Mouse (Mus musculus) neural tube, embryonic 15.5 days (tissue): ENCODE data around the gene Cd72. TPM values are rescaled to one million over a fixed set of nuclear protein-coding genes. Genes with fewer than 3 reads are reported as not detected.

ENCODE experiments used
- ATAC-seq: fragments of 200-750 bp; cut with Nextera tagmentation; 2 replicates; pipeline ENCODE4 v1.8.0; 2017; ENCODE audit warnings: mild to moderate bottlenecking, moderate TSS enrichment, moderate library complexity; ENCODE audit not compliant: low FRiP score
- H3K27ac ChIP-seq: fragments of 300-500 bp; sonication (generic); replicated peaks from 2 replicates; pipeline ENCODE4 v1.5.1; 2015; ENCODE audit warnings: mild to moderate bottlenecking, inconsistent platforms
- H3K27me3 ChIP-seq: fragments of 300-500 bp; sonication (generic); replicated peaks from 2 replicates; pipeline ENCODE4 v1.6.1; 2015; ENCODE audit warnings: inconsistent platforms
- H3K36me3 ChIP-seq: fragments of 300-500 bp; sonication (generic); 2 replicates; pipeline ENCODE4 v1.6.1; 2015; ENCODE audit warnings: inconsistent platforms
- H3K4me1 ChIP-seq: fragments of 300-500 bp; sonication (generic); 2 replicates; pipeline ENCODE4 v1.6.1; 2015; ENCODE audit warnings: inconsistent platforms
- H3K4me2 ChIP-seq: fragments of 300-500 bp; sonication (generic); 2 replicates; pipeline ENCODE4 v1.6.1; 2015; ENCODE audit warnings: inconsistent platforms, mild to moderate bottlenecking, moderate library complexity
- H3K4me3 ChIP-seq: fragments of 300-500 bp; sonication (generic); replicated peaks from 2 replicates; pipeline ENCODE4 v1.5.1; 2015; ENCODE audit warnings: mild to moderate bottlenecking, inconsistent platforms
- H3K9ac ChIP-seq: fragments of 300-500 bp; sonication (generic); replicated peaks from 2 replicates; pipeline ENCODE4 v1.6.1; 2015; ENCODE audit warnings: mild to moderate bottlenecking, inconsistent platforms
- H3K9me3 ChIP-seq: fragments of 300-500 bp; sonication (generic); replicated peaks from 2 replicates; pipeline ENCODE4 v1.6.1; 2016; ENCODE audit warnings: inconsistent platforms
- WGBS: fragments of 180-500 bp; shearing (Covaris S2); methylation state at CpG from one replicate; pipeline ENCODE4 v1.1.7; 2015; ENCODE audit warnings: mixed read lengths; 5-methylcytosine and 5-hydroxymethylcytosine counted together
- polyA plus RNA-seq: library from polyadenylated mRNA; unstranded; fragments of >200 nt; fragmentation: Nextera tagmentation; extraction: Ambion mirVana; gene quantifications from 2 replicates; pipeline ENCODE4 v1.2.1, GENCODE M21; 2015

Cd72 gene
- polyA plus RNA-seq, 1 experiment from 2014 or later, result 4.3 TPM

GRCm38 (mm10) chr4:43398829-43399331, 55.5 kb downstream of the Cd72 start:
- 51% methylated on average over 17 of the region's 17 CpGs for WGBS
- no peaks in the 10 kb centered on the region for H3K27me3 ChIP-seq
- 0 out of 2 replicates have a peak, but pooled peaks have one; percentile 21 for ATAC-seq
- H3K27ac ChIP-seq, result peak overlapping the region; percentile 66
- H3K9me3 ChIP-seq, result no peaks in the 10 kb centered on the region
- peak overlapping the region; percentile 17; the same call in 1 of the 2 replicates for H3K4me2 ChIP-seq
- no peaks in the 10 kb centered on the region for H3K36me3 ChIP-seq
- H3K4me3 ChIP-seq, result no peak overlapping the region
- peaks cover 34% of the 10 kb centered on the region for H3K4me1 ChIP-seq
- no peak overlapping the region for H3K9ac ChIP-seq

- ATAC-seq, result no peak
- WGBS, result 63% methylated on average over 4 of the region's 4 CpGs
- Histone ChIP-seq H3K9ac (no peak overlapping the region), H3K27me3 (no peaks in the 10 kb centered on the region), H3K27ac (peak overlapping the region; percentile 66), H3K36me3 (no peaks in the 10 kb centered on the region), H3K9me3 (no peaks in the 10 kb centered on the region), H3K4me3 (no peak overlapping the region), H3K4me1 (peaks cover 34% of the 10 kb centered on the region), H3K4me2 (no peak overlapping the region)
Measured at GRCm38 (mm10) chr4:43398014-43398413, 56.4 kb downstream of the Cd72 start.

Other genes starting within 250 kb of the Cd72 start
- 0.36 and 0.78 TPM in 2 replicates for gene Atp8b5, start 187.5 kb downstream of the Cd72 start, polyA plus RNA-seq
- gene Rusc2, start 72.6 kb downstream of the Cd72 start, polyA plus RNA-seq, result 69.2 and 82.7 TPM in 2 replicates
- 1.7 and 2.6 TPM in 2 replicates for gene Fam166b, start 25.5 kb downstream of the Cd72 start, polyA plus RNA-seq
- gene Tesk1, start 12.7 kb downstream of the Cd72 start, polyA plus RNA-seq, result 9.7 and 14.1 TPM in 2 replicates
- 1.9 TPM in 1 of 2 replicates, not detected in the other for gene Sit1, start 29.1 kb upstream of the Cd72 start, polyA plus RNA-seq
- gene Ccdc107, start 38.3 kb upstream of the Cd72 start, polyA plus RNA-seq, result 88.9 and 89.8 TPM in 2 replicates
- 5.9 and 15.4 TPM in 2 replicates for gene Arhgef39, start 45.1 kb upstream of the Cd72 start, polyA plus RNA-seq
- gene Car9, start 52.3 kb upstream of the Cd72 start, polyA plus RNA-seq, result 0.17 and 1.3 TPM in 2 replicates
- 51.4 and 85.4 TPM in 2 replicates for gene Tpm2, start 69.1 kb upstream of the Cd72 start, polyA plus RNA-seq
- gene Creb3, start 107.7 kb upstream of the Cd72 start, polyA plus RNA-seq, result 80.8 and 82.0 TPM in 2 replicates
- gene Tln1, start 108.1 kb upstream of the Cd72 start, polyA plus RNA-seq, result 63.5 and 70.8 TPM in 2 replicates
- 22.0 and 23.9 TPM in 2 replicates for gene Rgp1, start 124.1 kb upstream of the Cd72 start, polyA plus RNA-seq
- 48.1 and 54.5 TPM in 2 replicates for gene Gba2, start 124.2 kb upstream of the Cd72 start, polyA plus RNA-seq
- 1.2 and 1.5 TPM in 2 replicates for gene Msmp, start 129.9 kb upstream of the Cd72 start, polyA plus RNA-seq
- 12.9 and 16.1 TPM in 2 replicates for gene Npr2, start 177.3 kb upstream of the Cd72 start, polyA plus RNA-seq
- gene Spag8, start 199.0 kb upstream of the Cd72 start, polyA plus RNA-seq, result 4.1 and 4.3 TPM in 2 replicates
- 77.5 and 78.9 TPM in 2 replicates for gene Hint2, start 201.8 kb upstream of the Cd72 start, polyA plus RNA-seq
- 9.1 and 12.4 TPM in 2 replicates for gene Tmem8b, start 214.3 kb upstream of the Cd72 start, polyA plus RNA-seq
- gene Fam221b, start 214.5 kb upstream of the Cd72 start, polyA plus RNA-seq, result 1.5 and 1.6 TPM in 2 replicates
- 0.08 TPM in 1 of 2 replicates, not detected in the other for gene Olfr70, start 246.2 kb upstream of the Cd72 start, polyA plus RNA-seq